Mouse (Mus musculus) brain, embryonic 14.5 days (tissue): ENCODE data around the gene Fmnl1.
"Not testable (repeated sequence)": the region's sequence is repeated elsewhere in the genome, so short reads cannot be mapped to it uniquely, and the experiment has no call there.

ENCODE experiments used
- CTCF ChIP-seq: fragments of 200-500 bp; IDR thresholded peaks from 2 replicates; pipeline ENCODE4 v1.5.1; 2012; ENCODE audit warnings: inconsistent platforms, mild to moderate bottlenecking, moderate library complexity, borderline replicate concordance; ENCODE audit not compliant: insufficient read depth, insufficient read length; ENCODE audit errors: extremely low read depth
- POLR2A ChIP-seq: fragments of 200-500 bp; IDR thresholded peaks from 2 replicates; pipeline ENCODE4 v1.6.1; 2012; ENCODE audit warnings: mild to moderate bottlenecking, inconsistent platforms, borderline replicate concordance; ENCODE audit not compliant: poor library complexity, insufficient read depth, insufficient read length, severe bottlenecking; ENCODE audit errors: extremely low read depth

DNA sequence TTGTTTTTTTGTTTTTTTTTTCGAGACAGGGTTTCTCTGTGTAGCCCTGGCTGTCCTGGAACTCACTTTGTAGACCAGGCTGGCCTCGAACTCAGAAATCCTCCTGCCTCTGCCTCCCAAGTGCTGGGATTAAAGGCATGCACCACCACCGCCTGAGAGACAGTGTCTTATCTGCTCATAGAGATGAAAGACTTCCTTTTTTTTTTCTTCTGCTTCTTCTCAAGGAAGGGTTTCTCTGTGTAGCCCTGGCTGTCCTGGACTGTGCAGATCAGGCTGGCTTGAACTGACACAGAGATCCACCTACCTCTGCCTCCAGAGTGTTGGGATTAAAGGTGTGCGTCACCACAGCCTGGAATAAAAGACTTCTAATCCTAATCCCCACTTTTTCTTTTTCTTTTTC is 51.8 kb downstream of the Fmnl1 start:
- TF ChIP-seq POLR2A, CTCF: not testable (repeated sequence)
